Mouse (Mus musculus): ENCODE measurements around the gene Gucy2d. TPM values are rescaled to one million over a fixed set of nuclear protein-coding genes. Genes with fewer than 3 reads are reported as not detected.

The Gucy2d gene
- polyA plus RNA-seq, 1 experiment from 2014 or later = not detected

Other genes with a start within 250 kb of the Gucy2d start
- gene B3gnt6, start 240.9 kb upstream of the Gucy2d start, polyA plus RNA-seq (2014; fragmentation: Nextera tagmentation; extraction: Ambion mirVana) = 0.12 and 0.32 TPM in 2 replicates
- gene Acer3, start 119.2 kb upstream of the Gucy2d start, polyA plus RNA-seq (2014; fragmentation: Nextera tagmentation; extraction: Ambion mirVana) = 17.9 and 18.9 TPM in 2 replicates
- 8.2 and 10.3 TPM in 2 replicates for gene Tsku, start 79.1 kb upstream of the Gucy2d start, polyA plus RNA-seq (2014; fragmentation: Nextera tagmentation; extraction: Ambion mirVana)
- 1.6 and 4.2 TPM in 2 replicates for gene Lrrc32, start 48.9 kb downstream of the Gucy2d start, polyA plus RNA-seq (2014; fragmentation: Nextera tagmentation; extraction: Ambion mirVana)
- 48.3 and 67.7 TPM in 2 replicates for gene Emsy, start 216.4 kb downstream of the Gucy2d start, polyA plus RNA-seq (2014; fragmentation: Nextera tagmentation; extraction: Ambion mirVana)

Data from midbrain, embryonic 14.5 days (tissue).